Mouse (Mus musculus) embryonic stem cell, embryonic (primary cell): ENCODE results near the gene Bglap.

Experiments used
- CTCF ChIA-PET, 4 experiments: fragments of 300-600 bp in 2 of 4; fragments of 350-600 bp in 2 of 4; sonication (Branson Sonifier 250); formaldehyde crosslinking; loops; one replicate each; lab custom pipeline; 2022; ENCODE audit warnings: inconsistent platforms in 2 of 4; lab: Charles Lee
- POLR2A ChIA-PET, 4 experiments: fragments of 300-600 bp in 2 of 4; fragments of 350-600 bp in 2 of 4; sonication (Branson Sonifier 250); formaldehyde crosslinking; loops; one replicate each; lab custom pipeline; 2022; ENCODE audit warnings: antibody characterized with exemption in 4 of 4, inconsistent platforms in 1 of 4; lab: Charles Lee

Gene Bglap

GRCm38 (mm10) chr3:88337367-88338020 lies 46.8 kb downstream of the Bglap start:
- ChIA-PET CTCF (interaction anchor here in 2 of 4 experiments (0.6 to 2.0 kb wide), 2 partner anchors 139 to 1348 kb away, joined by 6 read pairs; no protein-coding TSS in a partner anchor), POLR2A (interaction anchor here (0.5 to 32.7 kb wide), 67 partner anchors 9 to 471 kb away, joined by 3 to 943 read pairs (median 8); partner anchors contain the start of genes Glmp (in 4 of the 4), Cct3 (in 3 of the 4), Tsacc (in 3 of the 4) and Lmna (in 2 of the 4))

- CTCF ChIA-PET = interaction anchor here (0.5 to 2.0 kb wide), 14 partner anchors 10 to 267 kb away, joined by 3 to 6 read pairs (median 3); partner anchors contain the start of genes Pmf1 (in 1 of the 4) and Tsacc (in 1 of the 4)
- POLR2A ChIA-PET = interaction anchor here (0.5 to 32.7 kb wide), 205 partner anchors 8 to 586 kb away, joined by 3 to 943 read pairs (median 5); partner anchors contain the start of genes Cct3 (in 4 of the 4), Glmp (in 4 of the 4), Pmf1 (in 4 of the 4) and Tsacc (in 4 of the 4)
Observed at GRCm38 (mm10) chr3:88336058-88337013, 47.9 kb downstream of the Bglap start, which contains the start of the genes Tmem79 and Smg5. Gene Tmem79, minus strand, starts transcription at chr3:88336148. Gene Smg5, plus strand, starts transcription at chr3:88336260.

DNA sequence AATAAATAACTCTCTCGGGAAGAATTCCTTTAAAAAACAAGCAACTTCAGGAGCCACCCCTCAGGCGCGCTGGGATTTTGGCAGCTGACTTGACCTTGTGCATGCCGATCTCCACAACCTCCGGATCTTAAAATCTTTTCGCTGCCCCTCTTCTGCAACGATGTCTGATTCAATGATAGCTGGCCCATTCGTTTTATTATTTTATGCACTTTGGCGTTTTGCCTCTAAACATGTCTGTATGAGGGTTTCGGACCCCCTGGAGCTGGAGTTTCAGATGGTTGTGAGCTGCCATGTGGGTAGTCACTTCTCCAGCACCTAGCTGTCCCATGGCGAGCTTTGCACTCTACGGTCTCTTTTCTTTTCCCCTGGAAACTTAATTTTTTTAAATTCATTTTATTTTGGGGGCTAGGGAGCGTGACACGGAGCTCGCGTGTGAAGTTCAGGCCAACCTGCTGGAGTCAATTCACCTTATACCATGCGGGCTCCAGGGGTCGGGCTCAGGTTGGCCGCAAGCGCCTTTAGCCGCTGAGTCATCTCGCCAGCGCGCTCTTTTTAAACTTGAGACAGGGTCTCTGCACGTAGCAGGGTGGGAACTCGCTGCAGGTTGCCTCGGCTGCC lies 48.7 kb downstream of the Bglap start:
- POLR2A ChIA-PET = interaction anchor here (0.6 to 32.7 kb wide), 180 partner anchors 7 to 1142 kb away, joined by 3 to 943 read pairs (median 5); partner anchors contain the start of genes Cct3 (in 4 of the 4), Glmp (in 4 of the 4), Pmf1 (in 4 of the 4) and Tsacc (in 4 of the 4)
- CTCF ChIA-PET = interaction anchor here in 3 of 4 experiments (0.6 to 2.0 kb wide), 10 partner anchors 9 to 268 kb away, joined by 3 to 6 read pairs (median 3); partner anchors contain the start of gene Pmf1 (in 1 of the 3)

DNA sequence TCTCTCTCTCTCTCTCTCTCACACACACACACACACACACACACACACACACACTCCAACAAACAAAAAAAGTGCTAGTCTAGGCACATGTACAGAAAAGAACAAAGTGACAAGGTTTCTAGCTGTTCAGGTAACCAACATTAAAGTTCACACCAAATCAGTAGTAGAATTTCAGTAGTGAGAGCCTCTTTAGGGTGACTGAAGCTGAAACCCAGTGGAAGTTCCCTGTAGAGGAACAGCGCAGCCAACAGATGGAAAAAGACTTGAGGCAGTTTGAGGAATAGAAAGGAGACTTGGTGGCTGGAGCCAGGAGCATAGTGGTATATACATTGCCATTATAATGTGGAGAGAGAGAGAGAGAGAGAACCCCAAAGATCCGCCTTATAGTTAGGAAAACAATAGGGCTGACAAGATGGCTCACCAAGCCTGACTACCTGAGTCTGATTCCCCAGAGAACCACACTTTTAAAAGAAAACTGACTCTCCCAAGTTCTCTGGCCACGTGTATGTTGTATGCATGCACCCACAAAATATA lies 49.3 kb downstream of the Bglap start:
- ChIA-PET POLR2A (interaction anchor here (0.6 to 32.7 kb wide), 125 partner anchors 8 to 1143 kb away, joined by 3 to 943 read pairs (median 6); partner anchors contain the start of genes Glmp (in 4 of the 4), Cct3 (in 3 of the 4), Paqr6 (in 3 of the 4) and Pmf1 (in 3 of the 4)), CTCF (interaction anchor here in 3 of 4 experiments (0.8 to 2.0 kb wide), 6 partner anchors 42 to 269 kb away, joined by 3 to 6 read pairs (median 4); no protein-coding TSS in a partner anchor)

DNA sequence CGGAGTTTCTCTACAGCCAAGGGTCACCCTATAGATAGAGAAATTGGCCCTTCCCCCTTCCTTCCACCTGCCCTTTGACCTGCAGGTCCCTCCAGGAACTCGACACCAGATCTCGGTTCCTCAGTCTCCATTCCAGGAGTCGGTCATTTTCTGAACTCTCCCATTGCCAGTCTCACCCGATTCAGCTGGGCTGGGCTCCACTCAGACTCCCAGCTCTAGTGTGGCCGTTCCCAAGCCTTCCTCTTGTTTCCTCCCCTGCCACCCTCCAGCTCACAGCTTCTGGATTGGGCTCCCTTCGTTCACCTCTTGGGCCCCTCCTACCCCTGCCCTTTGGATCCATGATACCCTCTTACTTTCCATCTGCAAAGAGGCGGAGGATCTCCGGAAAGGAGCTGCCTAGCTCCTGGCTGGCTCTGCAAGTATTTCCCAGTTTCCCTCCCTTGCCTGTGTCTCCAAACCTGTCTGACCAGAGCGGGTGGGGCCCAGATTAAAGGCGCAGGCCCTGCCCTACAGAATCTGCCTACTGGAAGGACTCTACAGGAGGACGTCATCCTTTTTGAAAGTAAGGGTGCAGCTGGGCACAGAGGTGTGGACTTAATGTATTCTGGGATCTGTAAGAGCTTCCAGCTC lies 50.1 kb downstream of the Bglap start:
- CTCF ChIA-PET = interaction anchor here in 3 of 4 experiments (0.8 to 1.6 kb wide), 3 partner anchors 42 to 150 kb away, joined by 3 to 6 read pairs (median 3); no protein-coding TSS in a partner anchor
- POLR2A ChIA-PET = interaction anchor here (0.6 to 32.7 kb wide), 55 partner anchors 8 to 283 kb away, joined by 3 to 943 read pairs (median 5); partner anchors contain the start of genes Glmp (in 4 of the 4), Cct3 (in 3 of the 4), Tsacc (in 3 of the 4) and Paqr6 (in 2 of the 4)
